Mouse (Mus musculus) embryonic facial prominence, embryonic 15.5 days (tissue): ENCODE data around the gene Chtop. TPM values are rescaled to one million over a fixed set of nuclear protein-coding genes. Genes with fewer than 3 reads are reported as not detected.

Source experiments
- ATAC-seq: fragments of 200-750 bp; cut with Nextera tagmentation; 2 replicates; pipeline ENCODE4 v1.8.0; 2017; ENCODE audit warnings: low read depth, moderate TSS enrichment; ENCODE audit not compliant: insufficient number of reproducible peaks, low FRiP score, low TSS enrichment
- H3K27ac ChIP-seq: fragments of 300-500 bp; sonication (generic); replicated peaks from 2 replicates; pipeline ENCODE4 v1.5.1; 2015; ENCODE audit warnings: mild to moderate bottlenecking, inconsistent platforms
- H3K27me3 ChIP-seq: fragments of 300-500 bp; sonication (generic); 2 replicates; pipeline ENCODE4 v1.6.1; 2015; ENCODE audit warnings: inconsistent platforms
- H3K36me3 ChIP-seq: fragments of 300-500 bp; sonication (generic); 2 replicates; pipeline ENCODE4 v1.6.1; 2015; ENCODE audit warnings: mild to moderate bottlenecking, inconsistent platforms
- H3K4me1 ChIP-seq: fragments of 300-500 bp; sonication (generic); 2 replicates; pipeline ENCODE4 v1.6.1; 2015; ENCODE audit warnings: inconsistent platforms
- H3K4me2 ChIP-seq: fragments of 300-500 bp; sonication (generic); replicated peaks from 2 replicates; pipeline ENCODE4 v1.6.1; 2015; ENCODE audit warnings: mild to moderate bottlenecking, inconsistent platforms
- H3K4me3 ChIP-seq: fragments of 300-500 bp; sonication (generic); replicated peaks from 2 replicates; pipeline ENCODE4 v1.5.1; 2015; ENCODE audit warnings: mild to moderate bottlenecking, inconsistent platforms
- H3K9ac ChIP-seq: fragments of 300-500 bp; sonication (generic); 2 replicates; pipeline ENCODE4 v1.6.1; 2015; ENCODE audit warnings: inconsistent platforms
- H3K9me3 ChIP-seq: fragments of 300-500 bp; sonication (generic); replicated peaks from 2 replicates; pipeline ENCODE4 v1.6.1; 2016; ENCODE audit warnings: inconsistent platforms
- WGBS: fragments of 180-500 bp; shearing (Covaris S2); methylation state at CpG from one replicate; pipeline ENCODE4 v1.1.7; 2015; 5-methylcytosine and 5-hydroxymethylcytosine counted together
- polyA plus RNA-seq: library from polyadenylated mRNA; unstranded; fragments of >200 nt; fragmentation: Nextera tagmentation; extraction: Ambion mirVana; gene quantifications from 2 replicates; pipeline ENCODE4 v1.2.1, GENCODE M21; 2015

Gene Chtop
- polyA plus RNA-seq, 1 experiment from 2014 or later = 155 TPM

GRCm38 (mm10) chr3:90488576-90488975 is 20.7 kb downstream of the Chtop start:
- H3K4me1 ChIP-seq = peaks cover 10% of the 10 kb centered on the region; the same call in 1 of the 2 replicates
- ATAC-seq = no peak
- 81% methylated on average over 6 of the region's 6 CpGs for WGBS
- H3K9me3 ChIP-seq = no peaks in the 10 kb centered on the region
- no peaks in the 10 kb centered on the region for H3K27me3 ChIP-seq
- H3K4me3 ChIP-seq = no peak overlapping the region
- no peak overlapping the region for H3K4me2 ChIP-seq
- H3K36me3 ChIP-seq = peaks cover 56% of the 10 kb centered on the region
- no peak overlapping the region for H3K27ac ChIP-seq
- H3K9ac ChIP-seq = no peak overlapping the region

GRCm38 (mm10) chr3:90486998-90487397 is 22.3 kb downstream of the Chtop start:
- H3K36me3 ChIP-seq = peaks cover 70% of the 10 kb centered on the region

GRCm38 (mm10) chr3:90475831-90476611 is 33.3 kb downstream of the Chtop start, which contains the start of gene Ilf2:
Gene Ilf2, plus strand, starts transcription at chr3:90476126.
- H3K36me3 ChIP-seq = peaks cover 31% of the 10 kb centered on the region
- peak within 1 kb of the TSS; percentile 95 for H3K27ac ChIP-seq
- no peaks in the 10 kb centered on the region for H3K27me3 ChIP-seq
- H3K9ac ChIP-seq = peak within 1 kb of the TSS; percentile 93
- peak within 1 kb of the TSS; percentile 60 for H3K4me2 ChIP-seq
- ATAC-seq = peak; percentile 99
- H3K4me3 ChIP-seq = peak within 1 kb of the TSS; percentile 93
- peaks cover 8% of the 10 kb centered on the region for H3K4me1 ChIP-seq
- 1% methylated on average over 45 of the region's 45 CpGs for whole genome bisulfite sequencing
- no peaks in the 10 kb centered on the region for H3K9me3 ChIP-seq

More at GRCm38 (mm10) chr3:90486998-90487397, 22.3 kb downstream of the Chtop start:
- Histone ChIP-seq H3K4me1 (peaks cover 10% of the 10 kb centered on the region; the same call in 1 of the 2 replicates), H3K9me3 (no peaks in the 10 kb centered on the region), H3K27me3 (no peaks in the 10 kb centered on the region), H3K27ac (no peak overlapping the region), H3K4me3 (no peak overlapping the region), H3K4me2 (no peak overlapping the region), H3K9ac (no peak overlapping the region)
- ATAC-seq = no peak
- WGBS = 78% methylated on average over 5 of the region's 5 CpGs

- H3K4me1 ChIP-seq = peaks cover 8% of the 10 kb centered on the region
- no peaks in the 10 kb centered on the region for H3K9me3 ChIP-seq
- no peak overlapping the region for H3K9ac ChIP-seq
- 0 out of 2 replicates have a peak overlapping the region, but pooled peaks have one; percentile 25 for H3K4me2 ChIP-seq
- WGBS = 39% methylated on average over 16 of the region's 16 CpGs
- H3K36me3 ChIP-seq = peaks cover 23% of the 10 kb centered on the region
- peak; percentile 4; the same call in 1 of the 2 replicates for ATAC-seq
- H3K4me3 ChIP-seq = peak overlapping the region; percentile 93
- no peak overlapping the region for H3K27ac ChIP-seq
- H3K27me3 ChIP-seq = no peaks in the 10 kb centered on the region
These were observed 34.0 kb downstream of the Chtop start for GRCm38 (mm10) chr3:90475151-90475830.

GRCm38 (mm10) chr3:90472213-90472612 is 37.1 kb downstream of the Chtop start:
- Histone ChIP-seq H3K4me3 (no peak overlapping the region), H3K4me1 (peaks cover 5% of the 10 kb centered on the region), H3K9ac (no peak overlapping the region), H3K27ac (no peak overlapping the region), H3K27me3 (no peaks in the 10 kb centered on the region), H3K4me2 (no peak overlapping the region), H3K36me3 (no peaks in the 10 kb centered on the region), H3K9me3 (no peaks in the 10 kb centered on the region)
- no peak for ATAC-seq
- 26% methylated on average over 3 of the region's 3 CpGs for WGBS

GRCm38 (mm10) chr3:90467618-90468300 is 41.5 kb downstream of the Chtop start:
- H3K4me3 ChIP-seq = no peak overlapping the region
- WGBS = 91% methylated on average over 10 of the region's 10 CpGs
- H3K4me2 ChIP-seq = no peak overlapping the region
- H3K9ac ChIP-seq = no peak overlapping the region
- peaks cover 35% of the 10 kb centered on the region for H3K27me3 ChIP-seq
- H3K36me3 ChIP-seq = no peaks in the 10 kb centered on the region
- no peaks in the 10 kb centered on the region for H3K9me3 ChIP-seq
- H3K27ac ChIP-seq = no peak overlapping the region
- ATAC-seq = no peak
- H3K4me1 ChIP-seq = peaks cover 17% of the 10 kb centered on the region

GRCm38 (mm10) chr3:90466311-90466766 is 43.0 kb downstream of the Chtop start:
- Histone ChIP-seq H3K9me3 (no peaks in the 10 kb centered on the region), H3K4me1 (peaks cover 17% of the 10 kb centered on the region), H3K9ac (no peak overlapping the region), H3K4me3 (peak overlapping the region; percentile 44), H3K4me2 (peak overlapping the region; percentile 88), H3K36me3 (no peaks in the 10 kb centered on the region), H3K27me3 (peaks cover 46% of the 10 kb centered on the region), H3K27ac (no peak overlapping the region)
- WGBS = under 1% methylated on average over 15 of the region's 15 CpGs
- 0 out of 2 replicates have a peak, but pooled peaks have one; percentile 18 for ATAC-seq

- H3K27me3 ChIP-seq = peaks cover 46% of the 10 kb centered on the region
- H3K27ac ChIP-seq = no peak within 1 kb of the TSS
- no peaks in the 10 kb centered on the region for H3K9me3 ChIP-seq
- H3K36me3 ChIP-seq = no peaks in the 10 kb centered on the region
- WGBS = under 1% methylated on average over 43 of the region's 49 CpGs
- peak within 1 kb of the TSS; percentile 44 for H3K4me3 ChIP-seq
- 0 out of 2 replicates have a peak within 1 kb of the TSS, but pooled peaks have one; percentile 21 for H3K9ac ChIP-seq
- peak within 1 kb of the TSS; percentile 88 for H3K4me2 ChIP-seq
- peak; percentile 35; the same call in 1 of the 2 replicates for ATAC-seq
- peaks cover 17% of the 10 kb centered on the region for H3K4me1 ChIP-seq
These were observed 43.5 kb downstream of the Chtop start, which contains the start of gene Npr1 for GRCm38 (mm10) chr3:90465686-90466310. Gene Npr1, minus strand, starts transcription at chr3:90465866.

- Histone ChIP-seq H3K4me1 (peaks cover 17% of the 10 kb centered on the region), H3K9me3 (no peaks in the 10 kb centered on the region), H3K27ac (no peak overlapping the region), H3K27me3 (peaks cover 46% of the 10 kb centered on the region), H3K4me2 (peak overlapping the region; percentile 88), H3K36me3 (no peaks in the 10 kb centered on the region), H3K9ac (0 out of 2 replicates have a peak overlapping the region, but pooled peaks have one; percentile 21), H3K4me3 (peak overlapping the region; percentile 44)
- WGBS = 1% methylated on average over 74 of the region's 75 CpGs
- ATAC-seq = no peak
These were observed 44.1 kb downstream of the Chtop start for GRCm38 (mm10) chr3:90465081-90465685.

- Histone ChIP-seq H3K27ac (no peak overlapping the region), H3K36me3 (no peaks in the 10 kb centered on the region), H3K9me3 (no peaks in the 10 kb centered on the region), H3K4me3 (peak overlapping the region; percentile 44), H3K4me1 (peaks cover 17% of the 10 kb centered on the region), H3K9ac (0 out of 2 replicates have a peak overlapping the region, but pooled peaks have one; percentile 21), H3K27me3 (peaks cover 46% of the 10 kb centered on the region), H3K4me2 (peak overlapping the region; percentile 88)
- 12% methylated on average over 37 of the region's 37 CpGs for WGBS
- ATAC-seq = no peak
These were observed 44.7 kb downstream of the Chtop start for GRCm38 (mm10) chr3:90464552-90465080.
